Mouse (Mus musculus) forebrain, embryonic 10.5 days (tissue): Measurements from ENCODE around the gene Rundc1. TPM values are rescaled to one million over a fixed set of nuclear protein-coding genes. Genes with fewer than 3 reads are reported as not detected.
A peak's percentile ranks its signal among the peaks of the same experiment; 100 is the strongest.
"Not testable (repeated sequence)": the region's sequence is repeated elsewhere in the genome, so short reads cannot be mapped to it uniquely, and the experiment has no call there.

Source experiments
- DNase-seq: peaks from one replicate; pipeline ENCODE4 v3.0.0-alpha.2; 2017; ENCODE audit warnings: low spot score; ENCODE audit errors: extremely low spot score
- H3K27ac ChIP-seq: fragments of 300-500 bp; sonication (generic); 2 replicates; pipeline ENCODE4 v1.5.1; 2016; ENCODE audit warnings: mild to moderate bottlenecking
- H3K27me3 ChIP-seq: fragments of 300-500 bp; sonication (generic); 2 replicates; pipeline ENCODE4 v1.6.1; 2016; ENCODE audit warnings: mild to moderate bottlenecking; ENCODE audit not compliant: poor library complexity, severe bottlenecking
- H3K36me3 ChIP-seq: fragments of 300-500 bp; sonication (generic); replicated peaks from 2 replicates; pipeline ENCODE4 v1.6.1; 2016; ENCODE audit warnings: mild to moderate bottlenecking, moderate library complexity
- H3K4me1 ChIP-seq: fragments of 300-500 bp; sonication (generic); 2 replicates; pipeline ENCODE4 v1.6.1; 2016
- H3K4me3 ChIP-seq: fragments of 300-500 bp; sonication (generic); 2 replicates; pipeline ENCODE4 v1.5.1; 2016; ENCODE audit warnings: mild to moderate bottlenecking, moderate library complexity
- H3K9me3 ChIP-seq: fragments of 300-500 bp; sonication (generic); 2 replicates; pipeline ENCODE4 v1.6.1; 2016; ENCODE audit warnings: mild to moderate bottlenecking, moderate library complexity
- WGBS: fragments of 180-500 bp; shearing (Covaris S2); methylation state at CpG from one replicate; pipeline ENCODE4 v1.1.7; 2016; 5-methylcytosine and 5-hydroxymethylcytosine counted together
- microRNA-seq: library from miRNA; unstranded; fragments of <30 nt; microRNA quantifications from one replicate; pipeline ENCODE4, GENCODE M21; 2017
- polyA plus RNA-seq: library from polyadenylated mRNA; unstranded; fragments of >200 nt; fragmentation: Nextera tagmentation; extraction: Ambion mirVana; gene quantifications from 2 replicates; pipeline ENCODE4 v1.2.1, GENCODE M21; 2016

Gene Rundc1
- polyA plus RNA-seq, 1 experiment from 2014 or later, result 20.9 TPM

DNA sequence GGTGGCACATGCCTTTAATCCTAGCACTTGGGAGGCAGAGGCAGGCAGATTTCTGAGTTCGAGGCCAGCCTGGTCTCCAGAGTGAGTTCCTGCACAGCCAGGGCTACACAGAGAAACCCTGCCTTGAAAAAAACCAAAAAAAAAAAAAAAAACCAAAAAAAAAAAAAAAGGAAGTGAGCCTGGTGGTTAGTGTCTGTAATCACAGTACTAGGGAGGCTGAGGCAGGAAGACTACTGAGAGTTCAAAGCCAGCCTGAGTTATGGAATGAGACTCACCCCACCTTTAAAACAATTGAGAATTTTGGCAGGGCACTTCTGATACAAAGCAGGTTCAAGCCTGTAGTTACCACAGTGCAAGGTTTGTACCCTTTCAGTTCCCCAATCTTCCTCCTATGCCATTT is 48.8 kb downstream of the Rundc1 start:
- not testable (repeated sequence) for H3K4me3 ChIP-seq, DNase-seq, H3K27ac ChIP-seq, H3K9me3 ChIP-seq
- Histone ChIP-seq H3K27me3 (peaks cover 16% of the 10 kb centered on the region), H3K4me1 (peaks cover 55% of the 10 kb centered on the region), H3K36me3 (peaks cover 14% of the 10 kb centered on the region)
- 83% methylated on average over 1 of the region's 1 CpGs for WGBS

DNA sequence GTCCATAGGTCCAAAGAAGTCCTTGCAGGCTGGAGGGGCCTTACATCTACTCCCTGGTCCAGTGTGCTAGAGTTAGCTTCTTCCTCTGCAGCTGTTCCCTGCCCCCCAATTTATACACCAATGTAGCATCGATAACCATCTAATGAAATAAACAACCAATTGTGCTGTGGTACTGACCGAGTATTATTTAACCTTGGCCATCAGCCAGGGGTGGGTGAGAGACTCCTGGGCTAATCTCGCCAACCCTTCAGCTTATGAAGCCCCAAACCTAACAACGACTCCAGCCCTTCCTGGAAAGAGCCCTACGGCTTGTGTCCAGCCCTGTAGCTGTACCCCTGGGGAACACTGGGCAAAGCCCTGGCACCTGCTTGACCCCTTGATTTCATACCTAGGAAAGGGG is 49.4 kb downstream of the Rundc1 start:
- no peak for DNase-seq
- Histone ChIP-seq H3K9me3 (no peaks in the 10 kb centered on the region), H3K27me3 (peaks cover 12% of the 10 kb centered on the region), H3K4me1 (peaks cover 55% of the 10 kb centered on the region), H3K4me3 (no peak overlapping the region), H3K36me3 (peaks cover 14% of the 10 kb centered on the region), H3K27ac (no peak overlapping the region)
- 87% methylated on average over 5 of the region's 5 CpGs for WGBS

DNA sequence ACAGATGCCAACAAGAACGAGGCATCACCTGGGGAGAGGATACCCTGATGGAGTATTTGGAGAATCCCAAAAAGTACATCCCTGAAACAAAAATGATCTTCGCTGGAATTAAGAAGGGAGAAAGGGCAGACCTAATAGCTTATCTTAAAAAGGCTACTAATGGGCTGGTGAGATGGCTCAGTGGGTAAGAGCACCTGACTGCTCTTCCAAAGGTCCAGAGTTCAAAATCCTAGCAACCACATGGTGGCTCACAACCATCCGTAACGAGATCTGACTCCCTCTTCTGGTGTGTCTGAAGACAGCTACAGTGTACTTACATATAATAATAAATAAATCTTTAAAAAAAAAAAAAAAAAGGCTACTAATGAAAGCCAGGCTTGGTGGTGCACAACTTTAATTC is 51.5 kb downstream of the Rundc1 start:
- peaks cover 59% of the 10 kb centered on the region for H3K4me1 ChIP-seq
- not testable (repeated sequence) for H3K27me3 ChIP-seq, H3K4me3 ChIP-seq, H3K36me3 ChIP-seq, H3K9me3 ChIP-seq, H3K27ac ChIP-seq, DNase-seq
- WGBS, result 84% methylated on average over 4 of the region's 4 CpGs

- DNase-seq, result no peak
- Histone ChIP-seq H3K27ac (peak overlapping the region; percentile 85), H3K4me1 (peaks cover 52% of the 10 kb centered on the region), H3K36me3 (no peaks in the 10 kb centered on the region), H3K4me3 (peak overlapping the region; percentile 18; the same call in 1 of the 2 replicates), H3K9me3 (no peaks in the 10 kb centered on the region), H3K27me3 (no peaks in the 10 kb centered on the region)
- 56% methylated on average over 4 of the region's 4 CpGs for WGBS
These were observed 52.3 kb downstream of the Rundc1 start for GRCm38 (mm10) chr11:101477194-101477551.

DNA sequence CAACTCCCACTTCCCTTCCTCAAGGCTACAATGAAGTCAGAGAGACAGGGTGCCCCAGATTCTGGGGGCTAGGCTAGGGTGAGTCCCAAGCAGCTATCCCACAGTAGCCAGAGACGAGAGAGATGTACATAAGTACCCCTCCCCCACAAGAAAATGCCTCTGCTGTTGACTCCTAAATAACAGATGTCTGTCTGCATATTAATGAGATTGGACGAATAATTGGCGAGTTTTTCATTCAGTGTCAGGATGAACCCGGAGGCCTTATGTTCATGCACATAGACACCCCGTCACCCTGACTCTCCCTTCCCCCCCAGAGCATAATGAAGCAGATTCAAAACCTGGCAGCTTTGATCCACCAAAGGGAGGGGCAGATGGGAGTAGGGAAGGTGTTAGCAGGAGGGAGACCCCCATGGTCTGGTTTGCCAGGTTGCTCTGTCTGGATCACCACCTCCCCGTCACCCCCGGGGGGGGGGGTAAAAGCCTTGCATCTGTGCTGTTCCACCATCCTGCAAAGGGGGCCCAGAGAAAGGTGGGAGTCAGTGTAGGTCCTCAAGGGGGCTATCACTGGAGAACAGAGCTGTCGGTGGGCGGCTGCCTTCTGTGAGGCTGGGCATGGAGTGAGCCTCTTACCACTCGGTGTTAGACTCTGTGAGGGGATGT is 52.8 kb downstream of the Rundc1 start:
- no peaks in the 10 kb centered on the region for H3K9me3 ChIP-seq
- WGBS, result 52% methylated on average over 10 of the region's 10 CpGs
- H3K27me3 ChIP-seq, result no peaks in the 10 kb centered on the region
- H3K36me3 ChIP-seq, result no peaks in the 10 kb centered on the region
- DNase-seq, result no peak
- H3K4me3 ChIP-seq, result peak overlapping the region; percentile 18; the same call in 1 of the 2 replicates
- H3K4me1 ChIP-seq, result peaks cover 47% of the 10 kb centered on the region
- peak overlapping the region; percentile 85 for H3K27ac ChIP-seq

GRCm38 (mm10) chr11:101479171-101479635 is 54.3 kb downstream of the Rundc1 start:
- WGBS, result 4% methylated on average over 18 of the region's 18 CpGs
- H3K4me1 ChIP-seq, result peaks cover 50% of the 10 kb centered on the region
- H3K27me3 ChIP-seq, result no peaks in the 10 kb centered on the region
- no peaks in the 10 kb centered on the region for H3K36me3 ChIP-seq
- DNase-seq, result peak; percentile 65
- peak overlapping the region; percentile 85 for H3K27ac ChIP-seq
- H3K4me3 ChIP-seq, result peak overlapping the region; percentile 41
- H3K9me3 ChIP-seq, result no peaks in the 10 kb centered on the region

DNA sequence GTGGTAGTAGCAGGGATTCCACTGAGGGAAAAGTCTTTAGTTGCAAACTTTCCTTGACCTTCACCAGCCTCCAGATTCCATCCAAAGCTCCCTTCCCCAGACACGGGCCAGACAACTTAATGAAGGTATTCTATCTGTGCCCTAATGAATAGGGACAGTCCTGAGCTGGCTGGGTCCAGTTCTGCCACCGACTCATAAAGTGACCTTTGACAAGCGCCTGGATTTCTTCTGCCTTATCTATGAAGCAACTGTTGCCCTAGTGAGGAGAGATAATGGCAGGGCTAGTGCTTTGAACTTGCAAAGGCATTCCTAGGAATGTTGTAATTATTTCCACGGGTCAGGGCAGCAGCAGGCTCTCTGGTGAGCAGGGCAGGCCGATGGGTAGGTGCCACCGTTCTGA is 56.0 kb downstream of the Rundc1 start:
- Histone ChIP-seq H3K4me1 (peaks cover 56% of the 10 kb centered on the region), H3K4me3 (no peak overlapping the region), H3K9me3 (no peaks in the 10 kb centered on the region), H3K36me3 (0 out of 2 replicates have a peak, but pooled peaks cover 3% of the 10 kb centered on the region), H3K27ac (peak overlapping the region; percentile 85; the same call in 1 of the 2 replicates), H3K27me3 (no peaks in the 10 kb centered on the region)
- WGBS, result 82% methylated on average over 6 of the region's 6 CpGs
- DNase-seq, result no peak

DNA sequence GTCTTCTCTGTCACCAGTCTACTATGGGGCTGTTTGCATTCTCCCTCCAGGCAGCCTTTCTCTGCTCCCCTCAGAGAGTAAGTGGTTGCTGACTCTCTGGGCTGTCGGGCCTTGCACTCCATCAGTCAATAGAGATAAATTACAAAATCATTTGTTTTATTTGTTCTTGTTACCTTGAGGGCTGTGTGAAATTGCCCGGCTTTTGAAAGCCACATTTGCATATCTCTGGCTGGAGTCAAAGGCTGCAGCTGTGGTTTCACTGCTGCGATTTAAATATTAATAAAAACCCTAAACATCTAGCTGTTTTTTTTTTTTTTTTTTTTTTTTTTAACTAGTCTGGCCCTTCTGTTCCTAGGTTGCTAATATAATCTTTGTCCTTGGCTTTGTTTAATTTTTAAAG is 58.9 kb downstream of the Rundc1 start:
- 52% methylated on average over 3 of the region's 3 CpGs for WGBS
- no peak overlapping the region for H3K4me3 ChIP-seq
- H3K9me3 ChIP-seq, result no peaks in the 10 kb centered on the region
- peaks cover 31% of the 10 kb centered on the region for H3K36me3 ChIP-seq
- peak overlapping the region; percentile 27; the same call in 1 of the 2 replicates for H3K27ac ChIP-seq
- no peaks in the 10 kb centered on the region for H3K27me3 ChIP-seq
- no peak for DNase-seq
- peaks cover 39% of the 10 kb centered on the region for H3K4me1 ChIP-seq

DNA sequence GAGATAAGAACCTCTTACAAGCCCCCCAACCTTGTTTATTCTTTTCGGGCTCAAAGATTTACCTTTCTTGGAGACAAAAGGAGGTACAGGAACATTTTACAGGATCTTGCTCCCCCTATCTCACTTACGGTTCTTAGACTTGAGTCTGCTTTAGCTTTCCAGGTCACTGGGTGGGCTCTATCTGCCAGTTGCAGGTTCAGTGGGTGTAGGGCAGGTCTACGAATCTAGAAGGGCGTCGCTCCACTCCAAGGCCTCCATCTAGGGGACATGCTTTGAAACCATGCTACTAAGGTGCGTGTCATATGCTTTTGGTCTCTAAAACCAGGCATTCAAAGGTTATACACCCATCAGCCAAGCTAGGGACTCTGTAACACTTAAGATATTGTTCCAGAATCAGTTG is 59.4 kb downstream of the Rundc1 start:
- Histone ChIP-seq H3K9me3 (no peaks in the 10 kb centered on the region), H3K4me3 (no peak overlapping the region), H3K4me1 (peaks cover 34% of the 10 kb centered on the region), H3K36me3 (peaks cover 35% of the 10 kb centered on the region), H3K27ac (0 out of 2 replicates have a peak overlapping the region, but pooled peaks have one; percentile 27), H3K27me3 (no peaks in the 10 kb centered on the region)
- no peak for DNase-seq
- 79% methylated on average over 6 of the region's 6 CpGs for WGBS

DNA sequence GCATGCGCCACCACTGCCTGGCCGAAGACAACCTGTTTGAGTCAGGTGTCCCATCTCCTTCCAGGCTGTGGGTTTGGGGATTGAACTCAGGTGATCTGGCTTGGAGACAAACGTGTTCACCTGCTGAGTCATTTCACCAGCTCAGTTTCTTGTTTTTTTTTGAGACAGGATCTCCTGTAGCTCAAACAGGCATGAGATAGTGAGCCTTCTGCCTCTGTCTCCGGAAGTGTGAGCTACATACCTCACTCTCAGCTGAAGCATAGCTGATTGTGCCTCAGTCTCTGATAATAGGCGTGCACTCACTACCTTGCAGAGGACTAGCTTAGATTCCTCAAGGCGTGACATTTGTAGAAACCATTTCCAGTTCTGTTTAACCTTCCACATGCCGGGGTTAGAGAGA is 59.9 kb downstream of the Rundc1 start:
- DNase-seq, result no peak
- H3K27me3 ChIP-seq, result no peaks in the 10 kb centered on the region
- H3K27ac ChIP-seq, result no peak overlapping the region
- peaks cover 41% of the 10 kb centered on the region for H3K36me3 ChIP-seq
- H3K4me1 ChIP-seq, result peaks cover 29% of the 10 kb centered on the region
- 90% methylated on average over 7 of the region's 7 CpGs for WGBS
- H3K9me3 ChIP-seq, result no peaks in the 10 kb centered on the region
- no peak overlapping the region for H3K4me3 ChIP-seq

Small RNA genes within 50 kb of the gene (microRNA-seq; reads per million reads assigned to microRNA genes)
- not detected for gene Mir6929

Other genes starting within 250 kb of the Rundc1 start
- not detected in 2 replicates for gene Ccr10, start 249.6 kb upstream of the Rundc1 start, polyA plus RNA-seq
- 9.9 and 10.2 TPM in 2 replicates for gene Ezh1, start 198.6 kb upstream of the Rundc1 start, polyA plus RNA-seq
- 54.8 and 57.3 TPM in 2 replicates for gene Ramp2, start 179.1 kb upstream of the Rundc1 start, polyA plus RNA-seq
- gene Vps25, start 171.4 kb upstream of the Rundc1 start, polyA plus RNA-seq, result 128 and 129 TPM in 2 replicates
- gene Wnk4, start 164.5 kb upstream of the Rundc1 start, polyA plus RNA-seq, result 5.4 and 6.4 TPM in 2 replicates
- gene Cntd1, start 146.1 kb upstream of the Rundc1 start, polyA plus RNA-seq, result 0.77 and 1.0 TPM in 2 replicates
- gene Coa3, start 146.0 kb upstream of the Rundc1 start, polyA plus RNA-seq, result 186 and 194 TPM in 2 replicates
- gene Becn1, start 122.8 kb upstream of the Rundc1 start, polyA plus RNA-seq, result 144 and 154 TPM in 2 replicates
- 207 and 217 TPM in 2 replicates for gene Psme3, start 108.9 kb upstream of the Rundc1 start, polyA plus RNA-seq
- 2.1 and 2.5 TPM in 2 replicates for gene Aoc2, start 100.0 kb upstream of the Rundc1 start, polyA plus RNA-seq
- not detected in 2 replicates for gene Aoc3, start 94.5 kb upstream of the Rundc1 start, polyA plus RNA-seq
- gene G6pc, start 57.5 kb upstream of the Rundc1 start, polyA plus RNA-seq, result not detected in 2 replicates
- gene Aarsd1, start 7.5 kb upstream of the Rundc1 start, polyA plus RNA-seq, result 109 and 115 TPM in 2 replicates
- 10.9 and 11.6 TPM in 2 replicates for gene Gm27029, start 289 bp upstream of the Rundc1 start, polyA plus RNA-seq
- 2.3 and 3.8 TPM in 2 replicates for gene Ptges3l, start 248 bp downstream of the Rundc1 start, polyA plus RNA-seq
- 499 and 505 TPM in 2 replicates for gene Rpl27, start 17.2 kb downstream of the Rundc1 start, polyA plus RNA-seq
- 3.3 and 3.4 TPM in 2 replicates for gene Ifi35, start 23.3 kb downstream of the Rundc1 start, polyA plus RNA-seq
- gene Rnd2, start 39.9 kb downstream of the Rundc1 start, polyA plus RNA-seq, result 28.1 and 36.9 TPM in 2 replicates
- 24.9 and 28.5 TPM in 2 replicates for gene Vat1, start 41.1 kb downstream of the Rundc1 start, polyA plus RNA-seq
- gene Brca1, start 126.9 kb downstream of the Rundc1 start, polyA plus RNA-seq, result 26.2 and 27.4 TPM in 2 replicates
- 61.7 and 69.9 TPM in 2 replicates for gene Nbr1, start 127.1 kb downstream of the Rundc1 start, polyA plus RNA-seq
- 1.5 and 1.8 TPM in 2 replicates for gene Tmem106a, start 157.2 kb downstream of the Rundc1 start, polyA plus RNA-seq
- gene Gm11634, start 174.2 kb downstream of the Rundc1 start, polyA plus RNA-seq, result not detected in 2 replicates
- 30.7 and 33.9 TPM in 2 replicates for gene Rdm1, start 202.1 kb downstream of the Rundc1 start, polyA plus RNA-seq
- 2.4 and 3.1 TPM in 2 replicates for gene Arl4d, start 240.5 kb downstream of the Rundc1 start, polyA plus RNA-seq